Comparison of ENCODE assay signal across 16 mouse cellular contexts in the genomic region with DNA sequence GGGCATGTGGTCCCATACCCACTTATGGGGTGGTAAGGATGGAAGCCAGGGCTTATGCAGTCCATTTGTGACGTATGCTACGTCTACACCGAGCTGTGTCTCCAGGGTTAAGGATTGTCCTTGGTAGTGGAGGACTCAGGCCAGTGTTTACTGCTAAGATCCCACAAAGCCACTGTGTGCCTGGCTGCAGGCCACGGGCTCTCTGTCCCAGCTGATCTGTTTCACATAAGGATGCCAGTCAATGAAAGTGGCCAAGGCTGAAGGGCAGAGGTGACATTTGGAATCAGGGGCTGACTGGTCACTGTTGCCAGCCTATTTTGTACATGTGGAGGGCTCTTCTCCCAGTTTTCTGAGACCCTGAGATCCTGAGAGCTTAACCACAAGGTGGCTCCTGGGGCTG. TPM values are rescaled to one million over a fixed set of nuclear protein-coding genes. Genes with fewer than 3 reads are reported as not detected.
DNase-seq lines count a peak whose midpoint lies in the region; ATAC-seq lines count a peak whose summit lies in the region.
"Had no signal": no experiment of that assay in that cellular context is flagged by ENCODE, and none has a peak within 500 bp of the region (broad histone marks: within the 10 kb centered on the region; RNA-seq: fewer than 3 reads in every experiment).

No protein-coding gene starts in this region.

- H3K27me3 ChIP-seq in heart, embryonic 14.5 days (ENCODE audit: control insufficient read depth, insufficient read depth, low read length) = no peaks in the 10 kb centered on the region
- H3K27me3 ChIP-seq: hindbrain, embryonic 15.5 days; liver, embryonic 15.5 days; midbrain, embryonic 15.5 days had no signal

- no peaks in the 10 kb centered on the region; the same call in 1 of the 2 replicates for H3K4me1 ChIP-seq in brown adipose tissue, adult 24 weeks (ENCODE audit: control insufficient read depth, insufficient read depth, insufficient read length, low read length)
- H3K4me1 ChIP-seq in heart, embryonic 14.5 days (ENCODE audit: control insufficient read depth in 2 of 2, insufficient read depth in 2 of 2, low read length in 2 of 2) = peaks cover 2 to 3% of the 10 kb centered on the region in 2 experiments; a peak in 2 of 4 replicates
- H3K4me1 ChIP-seq: hindbrain, embryonic 15.5 days; limb, embryonic 10.5 days; midbrain, embryonic 15.5 days had no signal

- no peak overlapping the region for H3K4me2 ChIP-seq in heart, embryonic 14.5 days (ENCODE audit: low read length)
- H3K4me2 ChIP-seq: hindbrain, embryonic 15.5 days; liver, embryonic 15.5 days; midbrain, embryonic 15.5 days had no signal

- H3K9ac ChIP-seq in heart, embryonic 14.5 days (ENCODE audit: low read length) = no peak overlapping the region
- H3K9ac ChIP-seq: hindbrain, embryonic 15.5 days; liver, embryonic 15.5 days; midbrain, embryonic 15.5 days had no signal

- H3K9me3 ChIP-seq in heart, embryonic 14.5 days (ENCODE audit: control insufficient read depth, low read length) = no peaks in the 10 kb centered on the region
- H3K9me3 ChIP-seq: hindbrain, embryonic 15.5 days; limb, embryonic 10.5 days; liver, embryonic 15.5 days; midbrain, embryonic 15.5 days had no signal

- ATAC-seq in heart, embryonic 14.5 days (ENCODE audit: insufficient number of reproducible peaks, insufficient read depth, low FRiP score, low read depth) = no peak
- ATAC-seq in monocyte, adult 5-6 weeks (replicated peaks; ENCODE audit: insufficient number of reproducible peaks, low FRiP score, low TSS enrichment, poor library complexity, severe bottlenecking) = no peak
- ATAC-seq: midbrain, embryonic 15.5 days had no signal

- H3K36me3 ChIP-seq in heart, embryonic 14.5 days (ENCODE audit: control insufficient read depth, insufficient read depth, low read length) = peaks cover 89% of the 10 kb centered on the region

- H3K27ac ChIP-seq in brown adipose tissue, adult 24 weeks (replicated peaks; ENCODE audit: low read depth, low read length) = peak overlapping the region; percentile 62
- H3K27ac ChIP-seq in heart, embryonic 14.5 days (replicated peaks in 1 of 2; ENCODE audit: control insufficient read depth in 1 of 2, insufficient read depth in 1 of 2, low read depth in 2 of 2, low read length in 2 of 2) = peak overlapping the region; percentile 2 to 24; a peak in 2 of 4 replicates
- H3K27ac ChIP-seq: hindbrain, embryonic 15.5 days; limb, embryonic 10.5 days; liver, embryonic 15.5 days; midbrain, embryonic 15.5 days had no signal

- DNase-seq in ovary, adult 18-20 months (ENCODE audit: low spot score) = peak; percentile 41
- no peak for DNase-seq in ovary, postnatal 10 days (ENCODE audit: low spot score)
- DNase-seq in skeletal muscle tissue, adult 2 months (ENCODE audit: low read depth, low spot score) = peak; percentile 85
- DNase-seq in embryo, embryonic 10 days (ENCODE audit: low spot score) = no peak
- DNase-seq: cerebellum, adult 11 months; kidney, adult 11 months; kidney, postnatal 36 days; layer of hippocampus, postnatal 36 days; thymus, adult 18-20 months had no signal

- 81% methylated on average over 4 of the region's 4 CpGs for WGBS in heart, embryonic 14.5 days

- H3K4me3 ChIP-seq in brown adipose tissue, adult 24 weeks (ENCODE audit: insufficient read depth, low read depth, low read length) = no peak overlapping the region
- no peak overlapping the region for H3K4me3 ChIP-seq in heart, embryonic 14.5 days (ENCODE audit: control insufficient read depth in 1 of 2, insufficient read depth in 1 of 2, low read depth in 1 of 2, low read length in 2 of 2)
- H3K4me3 ChIP-seq: hindbrain, embryonic 15.5 days; limb, embryonic 10.5 days; liver, embryonic 15.5 days; midbrain, embryonic 15.5 days had no signal

RNA-seq across cellular contexts. Expression of a gene that starts 16.9 kb away (rescaled TPM):
- polyA plus RNA-seq in brown adipose tissue, adult 24 weeks (2012; ENCODE audit: insufficient read depth, insufficient read length, missing spikeins) = 336 and 395 TPM in 2 replicates
- polyA plus RNA-seq in heart, embryonic 14.5 days (2014; fragmentation: Nextera tagmentation; extraction: Ambion mirVana) = 409 and 422 TPM in 2 replicates
- total RNA-seq in monocyte, adult 5-6 weeks (2017) = 58.8 to 66.7 TPM (median 64.5 TPM) in 3 replicates

RNA-seq across cellular contexts. Expression of a gene that starts 18.6 kb away (rescaled TPM):
- polyA plus RNA-seq in brown adipose tissue, adult 24 weeks (2012; ENCODE audit: insufficient read depth, insufficient read length, missing spikeins) = 50.7 and 69.6 TPM in 2 replicates
- 227 and 235 TPM in 2 replicates for polyA plus RNA-seq in heart, embryonic 14.5 days (2014; fragmentation: Nextera tagmentation; extraction: Ambion mirVana)
- total RNA-seq in monocyte, adult 5-6 weeks (2017) = 65.4 to 88.6 TPM (median 68.4 TPM) in 3 replicates

Comparison
In these comparisons a context has a peak if more than half of its experiments do, and no peak if none do; other contexts are left out.
1. DNase-seq: peak in ovary, adult 18-20 months (single experiment) and skeletal muscle tissue, adult 2 months (single experiment); none in ovary, postnatal 10 days (single experiment) and embryo, embryonic 10 days (single experiment).